Mouse (Mus musculus): ENCODE measurements at regions not wholly inside any gene's neighbourhood (a gene's known extent, or its start where the extent isn't known, plus 50 kb on each side); places are given as distances from the start of the nearest gene placed in this dataset.

GRCm38 (mm10) chr1:137840531-137840930, 335.0 kb downstream of the Ptprc start:
- H3K9me3 ChIP-seq (ENCODE audit: low read length) = no peaks in the 10 kb centered on the region
- no peak overlapping the region for H3K4me2 ChIP-seq (replicated peaks; ENCODE audit: low read depth, low read length)
- ATAC-seq (ENCODE audit: low FRiP score, low TSS enrichment) = no peak
- no peak overlapping the region for H3K4me3 ChIP-seq (ENCODE audit: low read length)
- H3K27me3 ChIP-seq (ENCODE audit: insufficient read depth, low read length) = no peaks in the 10 kb centered on the region
- peaks cover 3% of the 10 kb centered on the region; the same call in 1 of the 2 replicates for H3K4me1 ChIP-seq (ENCODE audit: insufficient read depth, low read length)
- no peak overlapping the region for H3K27ac ChIP-seq (ENCODE audit: low read length)
- H3K36me3 ChIP-seq (ENCODE audit: insufficient read depth, low read length) = no peaks in the 10 kb centered on the region
- H3K9ac ChIP-seq (replicated peaks; ENCODE audit: low read length) = no peak overlapping the region

DNA sequence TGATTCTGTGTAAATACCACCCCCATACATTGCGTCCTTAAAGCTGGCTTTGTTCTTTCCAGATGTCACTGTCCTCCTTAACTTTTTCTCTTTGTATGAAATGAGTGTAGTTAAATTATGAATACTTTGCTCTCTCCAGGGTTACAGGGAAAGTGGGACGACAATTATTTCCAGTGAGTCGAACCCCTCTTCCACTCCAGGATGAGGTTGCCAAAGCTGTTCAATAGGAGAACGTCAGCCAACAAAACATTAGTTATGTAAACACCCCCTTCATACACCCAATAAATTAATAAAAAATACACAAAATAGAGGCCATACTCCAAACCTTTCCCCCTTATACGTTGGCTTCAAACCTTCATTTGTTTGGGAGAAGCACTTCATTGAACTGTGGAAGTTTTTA, 335.8 kb downstream of the Ptprc start:
- Histone ChIP-seq H3K27ac (ENCODE audit: low read length) (no peak overlapping the region), H3K4me3 (ENCODE audit: low read length) (no peak overlapping the region), H3K27me3 (ENCODE audit: insufficient read depth, low read length) (no peaks in the 10 kb centered on the region), H3K9me3 (ENCODE audit: low read length) (no peaks in the 10 kb centered on the region), H3K4me1 (ENCODE audit: insufficient read depth, low read length) (peaks cover 3% of the 10 kb centered on the region; the same call in 1 of the 2 replicates), H3K36me3 (ENCODE audit: insufficient read depth, low read length) (no peaks in the 10 kb centered on the region), H3K9ac (replicated peaks; ENCODE audit: low read length) (no peak overlapping the region), H3K4me2 (replicated peaks; ENCODE audit: low read depth, low read length) (no peak overlapping the region)
- ATAC-seq (ENCODE audit: low FRiP score, low TSS enrichment) = no peak
- 64% methylated on average over 5 of the region's 5 CpGs for WGBS

- Histone ChIP-seq H3K27me3 (ENCODE audit: insufficient read depth, low read length) (no peaks in the 10 kb centered on the region), H3K4me3 (ENCODE audit: low read length) (no peak overlapping the region), H3K27ac (ENCODE audit: low read length) (no peak overlapping the region), H3K9ac (replicated peaks; ENCODE audit: low read length) (no peak overlapping the region), H3K36me3 (ENCODE audit: insufficient read depth, low read length) (no peaks in the 10 kb centered on the region), H3K9me3 (ENCODE audit: low read length) (no peaks in the 10 kb centered on the region), H3K4me1 (ENCODE audit: insufficient read depth, low read length) (peaks cover 3% of the 10 kb centered on the region; the same call in 1 of the 2 replicates), H3K4me2 (replicated peaks; ENCODE audit: low read depth, low read length) (no peak overlapping the region)
- WGBS = 69% methylated on average over 2 of the region's 2 CpGs
- no peak for ATAC-seq (ENCODE audit: low FRiP score, low TSS enrichment)
Observed at GRCm38 (mm10) chr1:137839263-137839662, 336.2 kb downstream of the Ptprc start.

DNA sequence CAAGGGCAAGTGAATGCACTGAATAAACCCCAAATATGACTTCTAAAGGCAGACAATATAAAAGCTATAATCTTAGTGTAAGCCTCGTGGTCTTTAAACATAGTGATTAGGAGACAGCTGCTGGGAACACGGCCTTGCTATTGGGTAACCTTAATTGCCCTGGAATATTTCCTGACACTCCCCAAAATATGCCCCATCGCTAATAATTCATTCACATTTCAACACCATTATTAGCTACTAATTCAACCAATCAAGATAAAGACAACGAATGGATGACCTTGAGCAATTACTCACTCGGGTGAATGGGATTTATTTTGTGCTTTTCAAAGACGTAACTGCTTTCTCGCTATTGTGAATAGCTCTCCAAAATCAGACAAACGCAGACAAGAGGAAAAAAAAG, 337.2 kb downstream of the Ptprc start:
- Histone ChIP-seq H3K4me3 (ENCODE audit: low read length) (no peak overlapping the region), H3K36me3 (ENCODE audit: insufficient read depth, low read length) (no peaks in the 10 kb centered on the region), H3K27me3 (ENCODE audit: insufficient read depth, low read length) (no peaks in the 10 kb centered on the region), H3K4me1 (ENCODE audit: insufficient read depth, low read length) (peaks cover 3% of the 10 kb centered on the region; the same call in 1 of the 2 replicates), H3K9me3 (ENCODE audit: low read length) (no peaks in the 10 kb centered on the region), H3K9ac (replicated peaks; ENCODE audit: low read length) (no peak overlapping the region), H3K4me2 (replicated peaks; ENCODE audit: low read depth, low read length) (no peak overlapping the region), H3K27ac (ENCODE audit: low read length) (no peak overlapping the region)
- ATAC-seq (ENCODE audit: low FRiP score, low TSS enrichment) = no peak
- 49% methylated on average over 8 of the region's 8 CpGs for WGBS

DNA sequence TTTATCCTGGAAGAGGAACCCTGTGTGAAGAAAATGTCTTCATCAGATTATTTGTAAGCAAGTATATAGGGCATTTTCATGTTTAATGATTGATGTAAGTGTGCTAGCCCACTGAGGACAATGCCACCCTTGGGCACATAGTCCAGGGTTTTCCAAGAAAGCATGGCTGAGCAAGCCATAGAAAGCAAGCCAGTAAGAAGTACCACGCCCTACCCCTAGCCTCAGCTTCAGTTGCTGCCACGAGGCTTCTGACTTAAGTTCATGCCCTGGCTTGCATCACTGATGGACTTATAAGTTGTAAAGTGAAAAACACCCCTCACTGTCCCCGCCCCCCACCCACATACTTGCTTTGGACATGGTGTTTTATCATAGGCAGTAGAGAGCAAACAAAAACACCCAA, 342.0 kb downstream of the Ptprc start:
- Histone ChIP-seq H3K27me3 (ENCODE audit: insufficient read depth, low read length) (no peaks in the 10 kb centered on the region), H3K4me1 (ENCODE audit: insufficient read depth, low read length) (no peaks in the 10 kb centered on the region), H3K9ac (replicated peaks; ENCODE audit: low read length) (no peak overlapping the region), H3K27ac (ENCODE audit: low read length) (no peak overlapping the region), H3K36me3 (ENCODE audit: insufficient read depth, low read length) (no peaks in the 10 kb centered on the region), H3K4me2 (replicated peaks; ENCODE audit: low read depth, low read length) (no peak overlapping the region), H3K9me3 (ENCODE audit: low read length) (no peaks in the 10 kb centered on the region), H3K4me3 (ENCODE audit: low read length) (no peak overlapping the region)
- 69% methylated on average over 3 of the region's 3 CpGs for WGBS
- ATAC-seq (ENCODE audit: low FRiP score, low TSS enrichment) = no peak

- H3K9ac ChIP-seq (replicated peaks; ENCODE audit: low read length) = no peak overlapping the region
- 65% methylated on average over 4 of the region's 4 CpGs for WGBS
- H3K36me3 ChIP-seq (ENCODE audit: insufficient read depth, low read length) = no peaks in the 10 kb centered on the region
- H3K4me1 ChIP-seq (ENCODE audit: insufficient read depth, low read length) = no peaks in the 10 kb centered on the region
- H3K4me3 ChIP-seq (ENCODE audit: low read length) = no peak overlapping the region
- H3K27me3 ChIP-seq (ENCODE audit: insufficient read depth, low read length) = no peaks in the 10 kb centered on the region
- H3K4me2 ChIP-seq (replicated peaks; ENCODE audit: low read depth, low read length) = no peak overlapping the region
- ATAC-seq (ENCODE audit: low FRiP score, low TSS enrichment) = no peak
- H3K27ac ChIP-seq (ENCODE audit: low read length) = no peak overlapping the region
- no peaks in the 10 kb centered on the region for H3K9me3 ChIP-seq (ENCODE audit: low read length)
Observed at GRCm38 (mm10) chr1:137831284-137831683, 344.2 kb downstream of the Ptprc start.

GRCm38 (mm10) chr1:137827379-137827778, 348.1 kb downstream of the Ptprc start:
- ATAC-seq (ENCODE audit: low FRiP score, low TSS enrichment) = no peak
- no peaks in the 10 kb centered on the region for H3K4me1 ChIP-seq (ENCODE audit: insufficient read depth, low read length)
- H3K4me3 ChIP-seq (ENCODE audit: low read length) = no peak overlapping the region
- no peak overlapping the region for H3K9ac ChIP-seq (replicated peaks; ENCODE audit: low read length)
- no peak overlapping the region for H3K27ac ChIP-seq (ENCODE audit: low read length)
- H3K9me3 ChIP-seq (ENCODE audit: low read length) = no peaks in the 10 kb centered on the region
- H3K4me2 ChIP-seq (replicated peaks; ENCODE audit: low read depth, low read length) = no peak overlapping the region
- 58% methylated on average over 4 of the region's 4 CpGs for WGBS
- no peaks in the 10 kb centered on the region for H3K36me3 ChIP-seq (ENCODE audit: insufficient read depth, low read length)
- no peaks in the 10 kb centered on the region for H3K27me3 ChIP-seq (ENCODE audit: insufficient read depth, low read length)

DNA sequence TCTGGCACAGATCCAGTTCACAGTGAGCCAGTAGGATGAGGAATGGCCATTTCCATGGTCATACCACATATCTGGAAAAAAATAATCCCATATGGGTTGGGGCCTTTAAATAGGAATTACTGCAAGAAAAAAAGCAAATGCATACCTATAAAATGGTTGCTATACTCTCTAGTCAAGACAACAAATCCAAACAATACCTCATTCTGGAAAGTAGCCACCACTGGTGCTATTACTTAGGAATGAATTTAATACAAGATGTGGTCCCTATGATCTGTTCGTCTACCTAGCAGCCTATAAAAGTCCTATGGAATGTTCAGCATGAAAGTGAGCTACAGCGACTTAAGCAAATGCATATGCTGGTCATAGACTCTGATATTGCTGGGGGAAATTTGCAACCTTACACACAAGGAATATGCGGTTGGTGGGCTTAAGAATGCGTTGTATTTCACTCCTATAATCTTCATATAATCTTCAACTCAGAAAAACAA, 360.1 kb downstream of the Ptprc start:
- no peak for ATAC-seq (ENCODE audit: low FRiP score, low TSS enrichment)
- no peaks in the 10 kb centered on the region for H3K4me1 ChIP-seq (ENCODE audit: insufficient read depth, low read length)
- H3K9ac ChIP-seq (replicated peaks; ENCODE audit: low read length) = no peak overlapping the region
- whole genome bisulfite sequencing = 92% methylated on average over 4 of the region's 4 CpGs
- H3K4me2 ChIP-seq (replicated peaks; ENCODE audit: low read depth, low read length) = no peak overlapping the region
- no peaks in the 10 kb centered on the region for H3K9me3 ChIP-seq (ENCODE audit: low read length)
- no peaks in the 10 kb centered on the region for H3K27me3 ChIP-seq (ENCODE audit: insufficient read depth, low read length)
- no peak overlapping the region for H3K4me3 ChIP-seq (ENCODE audit: low read length)
- no peak overlapping the region for H3K27ac ChIP-seq (ENCODE audit: low read length)
- H3K36me3 ChIP-seq (ENCODE audit: insufficient read depth, low read length) = no peaks in the 10 kb centered on the region

DNA sequence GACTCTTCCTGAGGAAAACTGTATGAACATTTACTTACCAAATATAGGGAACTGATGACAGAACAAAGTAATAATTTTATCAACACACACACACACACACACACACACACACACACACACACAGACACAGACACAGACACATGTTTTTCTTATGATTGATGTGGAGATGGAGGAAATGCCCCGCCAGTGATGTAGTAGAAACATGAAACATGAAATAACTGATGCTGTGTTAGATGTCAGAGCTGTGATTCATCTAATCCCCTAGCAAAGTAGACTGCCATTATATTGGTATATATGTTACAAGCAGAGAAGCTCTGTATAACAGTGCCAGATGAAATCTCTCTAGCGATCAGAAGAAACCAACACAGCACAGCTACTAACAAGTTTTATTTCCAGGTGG, 361.0 kb downstream of the Ptprc start:
- WGBS = 83% methylated on average over 2 of the region's 2 CpGs
- Histone ChIP-seq H3K9ac (replicated peaks; ENCODE audit: low read length) (no peak overlapping the region), H3K27me3 (ENCODE audit: insufficient read depth, low read length) (no peaks in the 10 kb centered on the region), H3K36me3 (ENCODE audit: insufficient read depth, low read length) (no peaks in the 10 kb centered on the region), H3K4me2 (replicated peaks; ENCODE audit: low read depth, low read length) (no peak overlapping the region), H3K9me3 (ENCODE audit: low read length) (no peaks in the 10 kb centered on the region), H3K4me1 (ENCODE audit: insufficient read depth, low read length) (no peaks in the 10 kb centered on the region), H3K27ac (ENCODE audit: low read length) (no peak overlapping the region), H3K4me3 (ENCODE audit: low read length) (no peak overlapping the region)
- ATAC-seq (ENCODE audit: low FRiP score, low TSS enrichment) = no peak

GRCm38 (mm10) chr1:137813716-137814115, 361.8 kb downstream of the Ptprc start:
- Histone ChIP-seq H3K9ac (replicated peaks; ENCODE audit: low read length) (no peak overlapping the region), H3K27ac (ENCODE audit: low read length) (no peak overlapping the region), H3K36me3 (ENCODE audit: insufficient read depth, low read length) (no peaks in the 10 kb centered on the region), H3K4me1 (ENCODE audit: insufficient read depth, low read length) (no peaks in the 10 kb centered on the region), H3K4me2 (replicated peaks; ENCODE audit: low read depth, low read length) (no peak overlapping the region), H3K9me3 (ENCODE audit: low read length) (no peaks in the 10 kb centered on the region), H3K4me3 (ENCODE audit: low read length) (no peak overlapping the region), H3K27me3 (ENCODE audit: insufficient read depth, low read length) (no peaks in the 10 kb centered on the region)
- no peak for ATAC-seq (ENCODE audit: low FRiP score, low TSS enrichment)
- 76% methylated on average over 1 of the region's 1 CpGs for WGBS
